Mouse (Mus musculus): ENCODE measurements around the gene Cul7.
A peak's percentile ranks its signal among the peaks of the same experiment; 100 is the strongest.

The Cul7 gene

DNA sequence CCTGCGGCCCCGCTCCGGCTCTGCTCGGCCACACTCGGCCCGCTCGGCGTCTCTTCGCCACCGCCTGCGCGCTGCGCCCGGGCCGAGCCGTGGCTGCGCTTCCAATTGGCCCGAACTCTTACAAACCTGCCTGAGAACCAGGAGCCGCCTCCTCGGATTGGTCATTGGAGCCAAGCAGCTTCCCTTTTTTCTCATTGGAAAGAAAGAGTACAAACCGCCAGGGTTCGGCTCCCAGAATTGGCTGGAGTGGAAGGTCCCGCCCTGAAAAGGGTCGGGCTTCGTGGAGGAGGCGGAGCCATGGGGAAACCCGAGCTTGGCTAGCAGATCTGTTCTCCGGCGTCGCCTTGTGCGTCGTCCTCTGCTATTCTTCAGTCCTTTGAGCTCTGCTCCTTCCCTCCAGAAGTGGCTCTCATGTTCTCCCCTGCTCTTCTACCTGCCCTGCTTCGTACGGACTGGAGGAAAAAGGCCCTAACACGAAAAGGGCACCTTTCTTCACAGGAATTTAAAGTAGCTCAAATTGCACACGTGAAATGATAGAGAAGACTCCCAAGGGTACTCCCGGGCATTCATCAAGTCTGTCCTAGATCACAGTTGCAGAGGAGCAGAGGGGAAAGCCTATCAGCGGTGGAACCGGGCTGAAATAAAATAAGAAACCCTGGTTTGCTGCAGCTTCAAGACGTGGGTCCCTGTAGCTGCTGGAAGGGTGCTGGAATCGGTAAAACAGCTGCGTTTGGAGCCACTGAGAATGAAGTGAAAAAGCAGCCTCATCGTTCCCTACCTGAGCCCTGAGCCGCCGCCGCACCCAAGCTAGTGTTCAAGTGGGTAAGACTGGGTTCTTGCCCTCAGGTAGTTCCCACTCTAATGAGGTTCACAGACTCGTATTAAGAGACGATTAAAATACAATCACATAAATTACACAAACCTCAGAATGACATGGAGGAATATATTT, 55.0 kb downstream of the Cul7 start, which contains the start of gene Ppp2r5d:
TSS of gene Ppp2r5d (minus strand) at position 225 of the 949 bp plus-strand sequence.
- DNase-seq: peak; percentile 96

DNA sequence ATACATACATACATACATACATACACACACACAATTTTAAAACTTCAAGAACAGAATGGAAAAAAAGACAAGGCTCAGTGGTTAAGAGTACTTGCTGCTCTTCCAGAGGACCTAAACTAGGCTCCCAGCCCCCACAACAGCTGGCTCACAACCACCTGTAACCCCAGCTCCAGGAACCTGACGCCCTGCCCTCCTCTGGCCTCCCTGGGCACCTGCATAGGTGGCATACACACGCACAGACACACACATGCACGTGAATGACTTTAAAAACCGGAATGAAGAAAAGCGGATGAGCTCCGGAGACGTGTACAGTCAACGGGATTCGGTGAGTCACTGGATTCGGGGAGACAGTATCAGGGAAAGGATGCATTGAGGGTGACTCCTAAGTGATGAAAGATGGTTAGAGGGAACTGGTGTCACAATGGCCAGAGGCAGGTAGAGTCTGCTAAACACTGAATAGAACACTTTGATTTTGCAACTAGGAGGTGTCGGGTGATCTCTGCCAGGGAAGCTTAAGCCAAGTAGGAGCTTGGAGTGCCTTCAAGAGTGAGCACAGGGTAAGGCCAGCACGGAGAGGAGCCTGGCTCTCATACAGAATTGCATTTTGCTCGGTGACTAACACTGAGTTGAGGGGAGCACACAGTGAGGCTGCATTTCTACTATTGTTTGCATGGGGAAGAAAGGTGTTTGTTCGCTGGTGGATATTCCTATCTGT, 56.4 kb downstream of the Cul7 start:
- DNase-seq: no peak

DNA sequence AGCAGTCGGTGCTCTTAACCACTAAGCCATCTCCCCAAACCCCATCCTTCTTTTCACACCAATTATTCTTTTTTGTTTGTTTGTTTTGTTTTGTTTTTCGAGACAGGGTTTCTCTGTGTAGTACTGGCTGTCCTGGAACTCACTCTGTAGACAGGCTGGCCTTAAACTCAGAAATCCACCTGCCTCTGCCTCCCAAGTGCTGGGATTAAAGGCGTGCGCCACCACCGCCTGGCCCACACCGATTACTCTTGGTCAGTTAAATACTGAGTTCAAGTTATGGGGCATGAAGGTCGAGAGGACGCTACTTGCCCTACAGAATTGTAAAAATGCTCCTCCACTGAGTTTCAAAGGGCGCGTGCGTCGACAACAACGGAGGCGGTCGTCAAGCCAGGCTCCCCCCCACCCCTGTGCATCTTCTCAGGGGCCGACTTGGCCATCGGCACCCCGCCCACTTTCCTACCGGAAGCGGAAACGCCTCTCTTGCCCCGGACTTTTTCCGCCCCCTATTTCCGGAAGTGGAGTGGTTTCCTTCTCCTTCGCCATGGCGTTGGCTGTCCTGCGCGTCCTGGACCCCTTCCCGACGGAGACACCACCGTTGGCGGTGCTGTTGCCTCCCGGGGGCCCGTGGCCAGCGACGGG, 60.9 kb downstream of the Cul7 start, which contains the start of gene Pex6:
TSS of gene Pex6 (plus strand) at position 505 of the 639 bp plus-strand sequence.
- DNase-seq: peak; percentile 98

DNA sequence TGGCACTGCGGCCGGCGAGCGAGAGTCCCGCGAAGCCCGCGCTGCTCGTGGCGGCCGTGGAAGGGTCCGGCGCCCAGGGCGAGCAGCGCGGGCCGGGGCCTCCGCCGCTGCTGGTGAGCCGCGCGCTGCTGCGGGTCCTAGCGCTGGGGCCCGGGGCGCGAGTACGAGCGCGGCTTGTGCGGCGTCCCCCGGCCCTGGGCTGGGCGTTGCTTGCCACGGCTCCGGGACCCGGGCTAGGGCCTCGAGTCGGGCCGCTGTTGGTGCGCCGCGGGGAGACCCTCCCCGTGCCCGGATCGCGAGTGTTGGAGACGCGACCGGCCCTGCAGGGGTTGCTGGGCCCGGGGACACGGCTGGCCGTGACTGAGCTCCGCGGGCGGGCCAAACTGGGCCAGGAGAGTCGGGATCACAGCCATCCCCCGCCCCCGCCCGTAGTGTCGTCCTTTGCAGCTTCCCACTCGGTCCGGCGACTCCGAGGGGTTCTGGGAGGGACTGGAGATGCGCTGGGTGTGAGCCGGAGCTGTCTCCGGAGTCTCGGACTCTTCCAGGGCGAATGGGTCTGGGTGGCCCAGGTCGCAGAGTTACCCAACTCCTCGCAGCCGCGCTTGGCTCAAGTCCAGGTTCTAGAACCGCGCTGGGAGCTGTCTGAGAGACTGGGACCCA, 61.6 kb downstream of the Cul7 start:
- DNase-seq: peak; percentile 77

DNA sequence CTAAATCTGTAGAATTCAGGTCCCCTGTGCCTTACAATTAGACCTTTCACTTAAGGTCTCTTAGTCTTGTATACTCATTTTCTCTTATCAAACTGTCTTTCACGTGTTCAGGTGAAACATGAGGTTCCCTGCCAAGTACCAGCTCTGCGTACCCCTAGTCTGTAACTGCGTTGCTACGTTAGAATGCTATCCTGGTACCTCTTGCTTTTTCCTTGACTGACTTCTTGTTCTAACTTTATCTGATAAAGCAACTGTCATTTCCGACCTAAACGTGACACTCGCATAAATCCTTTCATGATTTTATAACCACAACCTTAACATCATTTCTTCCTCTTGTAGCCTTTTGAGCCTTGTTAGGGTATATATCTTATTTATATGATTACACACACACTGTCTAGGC, 62.3 kb downstream of the Cul7 start:
- DNase-seq: no peak

DNA sequence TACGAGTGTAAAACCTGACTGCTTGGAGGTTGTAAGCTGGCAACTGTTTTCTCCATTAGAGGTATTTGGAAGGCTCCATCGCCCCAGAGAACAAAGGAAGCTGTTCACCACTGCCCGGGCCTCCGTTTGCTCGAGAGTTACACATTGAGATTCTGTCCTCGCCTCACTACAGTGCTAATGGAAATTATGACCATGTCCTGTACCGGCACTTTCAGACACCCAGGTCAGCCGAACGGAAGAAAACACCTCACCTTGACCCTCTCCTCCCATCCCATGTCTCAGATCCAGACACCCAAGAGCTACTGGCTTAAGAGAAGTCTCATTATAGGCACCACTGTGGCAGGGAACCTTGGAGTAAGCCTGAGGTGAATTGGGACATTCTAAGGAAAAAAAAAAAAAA, 63.7 kb downstream of the Cul7 start:
- DNase-seq: no peak
